Mouse (Mus musculus) lung, embryonic 14.5 days (tissue): ENCODE measurements around the gene Capzb. TPM values are rescaled to one million over a fixed set of nuclear protein-coding genes. Genes with fewer than 3 reads are reported as not detected.
A peak's percentile ranks its signal among the peaks of the same experiment; 100 is the strongest.

Experiments
- ATAC-seq: fragments of 200-750 bp; cut with Nextera tagmentation; 2 replicates; pipeline ENCODE4 v1.8.0; 2017; ENCODE audit warnings: mild to moderate bottlenecking, moderate TSS enrichment, moderate library complexity; ENCODE audit not compliant: insufficient read depth
- DNase-seq: peaks from one replicate; pipeline ENCODE4 v3.0.0-alpha.2; 2015
- H3K27ac ChIP-seq: fragments of 300-500 bp; sonication (generic); 2 replicates; pipeline ENCODE4 v1.5.1; 2014; ENCODE audit warnings: low read depth, mild to moderate bottlenecking, moderate library complexity
- H3K27me3 ChIP-seq: fragments of 300-500 bp; sonication (generic); 2 replicates; pipeline ENCODE4 v1.6.1; 2014; ENCODE audit warnings: low read length, control low read depth; ENCODE audit not compliant: insufficient read depth
- H3K36me3 ChIP-seq: fragments of 300-500 bp; sonication (generic); 2 replicates; pipeline ENCODE4 v1.6.1; 2014; ENCODE audit warnings: control low read depth; ENCODE audit not compliant: insufficient read depth
- H3K4me1 ChIP-seq: fragments of 300-500 bp; sonication (generic); 2 replicates; pipeline ENCODE4 v1.6.1; 2014; ENCODE audit warnings: antibody characterized with exemption, control low read depth; ENCODE audit not compliant: insufficient read depth
- H3K4me2 ChIP-seq: fragments of 300-500 bp; sonication (generic); 2 replicates; pipeline ENCODE4 v1.6.1; 2014; ENCODE audit warnings: mild to moderate bottlenecking
- H3K4me3 ChIP-seq: fragments of 300-500 bp; sonication (generic); 2 replicates; pipeline ENCODE4 v1.5.1; 2014; ENCODE audit warnings: low read depth, low read length
- H3K9ac ChIP-seq: fragments of 300-500 bp; sonication (generic); 2 replicates; pipeline ENCODE4 v1.6.1; 2014
- H3K9me3 ChIP-seq: fragments of 300-500 bp; sonication (generic); 2 replicates; pipeline ENCODE4 v1.6.1; 2016; ENCODE audit warnings: low read depth, low read length, control low read depth
- CTCF ChIP-seq: IDR thresholded peaks from 2 replicates; pipeline ENCODE4 v1.5.1; 2016; ENCODE audit warnings: antibody characterized with exemption, low read depth
- WGBS: fragments of 180-500 bp; shearing (Covaris S2); extraction: QIAGEN DNeasy Blood & Tissue Kit; methylation state at CpG from one replicate; pipeline ENCODE4 v1.1.7; 2014; 5-methylcytosine and 5-hydroxymethylcytosine counted together
- polyA plus RNA-seq: library from polyadenylated mRNA; unstranded; fragments of >200 nt; fragmentation: Nextera tagmentation; extraction: Ambion mirVana; gene quantifications from 2 replicates; pipeline ENCODE4 v1.2.1, GENCODE M21; 2014

The Capzb gene
- polyA plus RNA-seq, 1 experiment from 2014 or later = 336 TPM

DNA sequence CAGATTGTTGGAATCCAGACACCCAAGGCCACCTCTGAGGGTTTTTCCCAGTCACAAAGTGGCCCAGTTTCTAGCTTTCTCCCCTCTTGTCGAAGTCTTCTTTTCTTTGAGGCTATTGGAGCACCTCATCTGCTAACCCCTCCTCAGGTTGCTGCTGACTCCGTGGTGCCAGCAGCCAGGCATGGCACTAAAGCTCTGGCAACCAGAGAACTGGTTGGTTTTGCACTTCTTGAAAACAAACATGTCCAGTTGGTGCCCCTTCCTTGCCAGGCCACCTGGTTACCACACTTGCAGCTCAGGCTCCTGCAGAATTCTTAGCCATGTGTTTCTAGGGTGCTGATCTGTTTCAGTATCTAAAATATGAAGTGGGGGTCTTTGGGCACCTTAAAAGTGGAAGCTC lies 52.8 kb downstream of the Capzb start:
- Histone ChIP-seq H3K27me3 (no peaks in the 10 kb centered on the region), H3K9ac (no peak overlapping the region), H3K4me2 (no peak overlapping the region), H3K36me3 (peaks cover 34% of the 10 kb centered on the region), H3K4me3 (no peak overlapping the region), H3K9me3 (no peaks in the 10 kb centered on the region), H3K4me1 (peaks cover 16% of the 10 kb centered on the region), H3K27ac (no peak overlapping the region)
- 83% methylated on average over 2 of the region's 2 CpGs for WGBS
- ATAC-seq (no peak), DNase-seq (no peak)
- TF ChIP-seq CTCF = no peak

DNA sequence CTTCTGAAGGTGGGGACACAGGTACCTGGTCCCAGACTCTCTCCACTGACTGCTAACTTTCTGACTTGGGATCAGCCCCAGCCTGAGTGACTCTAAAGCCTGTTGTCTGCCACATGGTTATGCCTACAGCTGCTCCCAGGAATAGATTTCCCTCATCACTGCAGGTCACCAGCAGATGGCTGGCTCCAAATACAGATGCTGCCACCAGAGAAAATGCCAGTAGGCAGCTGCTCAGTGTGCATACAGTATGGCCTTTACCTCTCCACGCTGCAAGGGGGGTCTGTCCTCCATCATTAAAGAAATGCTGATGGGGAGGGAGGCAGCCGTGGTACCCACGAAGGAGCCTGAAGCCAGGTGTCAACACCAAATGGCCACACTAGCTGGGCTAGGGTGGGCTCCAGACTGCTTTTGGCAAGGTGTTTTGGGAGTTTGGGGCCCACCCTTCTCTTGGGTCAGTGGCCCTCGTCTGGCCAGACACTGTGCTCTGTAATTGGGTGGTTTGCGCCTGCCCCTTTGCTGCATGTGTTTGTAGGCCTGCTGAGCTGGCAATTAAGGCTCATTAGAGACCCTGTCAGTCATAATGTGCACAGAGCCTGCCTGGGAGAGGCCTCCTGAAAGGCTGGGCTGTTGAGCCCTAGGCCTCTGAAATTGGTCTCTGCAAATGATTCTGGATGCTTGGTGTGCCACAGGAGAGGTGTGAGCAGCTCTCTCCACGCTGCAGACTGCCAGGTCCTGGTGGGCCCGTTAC lies 53.6 kb downstream of the Capzb start:
- Histone ChIP-seq H3K27ac (no peak overlapping the region), H3K9ac (no peak overlapping the region), H3K27me3 (no peaks in the 10 kb centered on the region), H3K36me3 (peaks cover 27% of the 10 kb centered on the region), H3K4me3 (no peak overlapping the region), H3K4me1 (peaks cover 24% of the 10 kb centered on the region), H3K9me3 (no peaks in the 10 kb centered on the region), H3K4me2 (no peak overlapping the region)
- 70% methylated on average over 7 of the region's 7 CpGs for WGBS
- TF ChIP-seq CTCF = no peak
- no peak for ATAC-seq
- no peak for DNase-seq

GRCm38 (mm10) chr4:139247966-139248365 lies 55.3 kb downstream of the Capzb start:
- TF ChIP-seq CTCF = no peak
- WGBS = 61% methylated on average over 7 of the region's 7 CpGs

GRCm38 (mm10) chr4:139248736-139249135 lies 56.0 kb downstream of the Capzb start:
- no peak for TF ChIP-seq CTCF
- Histone ChIP-seq H3K4me1 (peaks cover 29% of the 10 kb centered on the region), H3K27me3 (no peaks in the 10 kb centered on the region), H3K9me3 (no peaks in the 10 kb centered on the region), H3K27ac (peak overlapping the region; percentile 95), H3K36me3 (0 out of 2 replicates have a peak, but pooled peaks cover 5% of the 10 kb centered on the region), H3K9ac (no peak overlapping the region), H3K4me2 (no peak overlapping the region), H3K4me3 (no peak overlapping the region)
- DNase-seq (no peak), ATAC-seq (no peak)
- WGBS = 79% methylated on average over 5 of the region's 5 CpGs

More at GRCm38 (mm10) chr4:139247966-139248365, 55.3 kb downstream of the Capzb start:
- no peak overlapping the region for H3K9ac ChIP-seq
- H3K36me3 ChIP-seq = peaks cover 10% of the 10 kb centered on the region; the same call in 1 of the 2 replicates
- no peaks in the 10 kb centered on the region for H3K27me3 ChIP-seq
- DNase-seq (no peak), ATAC-seq (no peak)
- peak overlapping the region; percentile 95; the same call in 1 of the 2 replicates for H3K27ac ChIP-seq
- H3K4me2 ChIP-seq = no peak overlapping the region
- no peak overlapping the region for H3K4me3 ChIP-seq
- H3K9me3 ChIP-seq = no peaks in the 10 kb centered on the region
- peaks cover 29% of the 10 kb centered on the region for H3K4me1 ChIP-seq

DNA sequence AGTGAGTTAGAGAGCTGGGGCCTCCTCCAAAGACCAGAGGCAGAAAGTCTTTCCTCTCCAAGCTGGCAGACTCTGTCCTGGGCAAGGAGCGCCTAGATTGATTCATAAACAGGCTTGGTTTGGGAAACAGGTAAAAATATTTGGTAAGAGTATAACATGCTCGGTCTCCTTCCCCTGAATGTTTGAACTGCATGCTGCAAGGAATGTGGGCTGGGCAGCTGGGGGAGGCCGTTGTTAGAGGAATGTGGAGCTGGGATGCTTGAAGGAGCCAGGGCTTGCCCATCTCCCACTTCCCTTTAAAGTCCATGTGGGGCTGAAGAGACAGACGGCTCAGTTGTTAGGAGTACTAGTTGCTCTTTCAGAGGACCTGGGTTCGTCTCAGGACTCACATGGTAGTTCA lies 57.3 kb downstream of the Capzb start:
- H3K4me1 ChIP-seq = peaks cover 29% of the 10 kb centered on the region
- ATAC-seq = peak; percentile 40
- peak overlapping the region; percentile 13 for H3K4me2 ChIP-seq
- H3K27me3 ChIP-seq = no peaks in the 10 kb centered on the region
- H3K9ac ChIP-seq = no peak overlapping the region
- peak overlapping the region; percentile 95 for H3K27ac ChIP-seq
- H3K9me3 ChIP-seq = no peaks in the 10 kb centered on the region
- no peak for TF ChIP-seq CTCF
- DNase-seq = peak; percentile 65
- H3K4me3 ChIP-seq = no peak overlapping the region
- 24% methylated on average over 5 of the region's 5 CpGs for WGBS
- H3K36me3 ChIP-seq = peaks cover 13% of the 10 kb centered on the region; the same call in 1 of the 2 replicates

DNA sequence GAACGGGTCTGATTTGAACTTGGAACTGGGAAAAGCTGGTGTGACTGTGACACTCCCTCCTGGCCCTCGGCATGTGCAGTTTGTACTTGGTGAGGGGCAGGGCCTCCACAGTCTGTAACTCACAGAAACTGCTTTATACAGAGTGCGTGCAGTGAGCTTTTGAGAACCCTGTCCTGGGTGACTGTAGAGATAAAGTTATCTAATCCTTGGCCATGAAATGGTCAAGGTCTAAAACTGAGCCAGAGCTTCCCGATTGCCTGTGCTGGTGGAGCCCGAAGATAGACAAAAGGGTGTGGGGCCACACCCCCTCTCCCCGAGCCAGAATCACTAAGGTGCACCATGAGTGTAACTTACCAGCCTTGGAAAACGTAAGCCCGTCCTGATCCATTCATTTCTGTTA lies 58.2 kb downstream of the Capzb start:
- no peak for TF ChIP-seq CTCF
- Histone ChIP-seq H3K4me1 (peaks cover 29% of the 10 kb centered on the region), H3K4me3 (no peak overlapping the region), H3K4me2 (peak overlapping the region; percentile 13; the same call in 1 of the 2 replicates), H3K36me3 (peaks cover 18% of the 10 kb centered on the region; the same call in 1 of the 2 replicates), H3K27me3 (no peaks in the 10 kb centered on the region), H3K27ac (peak overlapping the region; percentile 95), H3K9me3 (no peaks in the 10 kb centered on the region), H3K9ac (no peak overlapping the region)
- ATAC-seq = no peak
- no peak for DNase-seq
- 35% methylated on average over 8 of the region's 8 CpGs for WGBS

DNA sequence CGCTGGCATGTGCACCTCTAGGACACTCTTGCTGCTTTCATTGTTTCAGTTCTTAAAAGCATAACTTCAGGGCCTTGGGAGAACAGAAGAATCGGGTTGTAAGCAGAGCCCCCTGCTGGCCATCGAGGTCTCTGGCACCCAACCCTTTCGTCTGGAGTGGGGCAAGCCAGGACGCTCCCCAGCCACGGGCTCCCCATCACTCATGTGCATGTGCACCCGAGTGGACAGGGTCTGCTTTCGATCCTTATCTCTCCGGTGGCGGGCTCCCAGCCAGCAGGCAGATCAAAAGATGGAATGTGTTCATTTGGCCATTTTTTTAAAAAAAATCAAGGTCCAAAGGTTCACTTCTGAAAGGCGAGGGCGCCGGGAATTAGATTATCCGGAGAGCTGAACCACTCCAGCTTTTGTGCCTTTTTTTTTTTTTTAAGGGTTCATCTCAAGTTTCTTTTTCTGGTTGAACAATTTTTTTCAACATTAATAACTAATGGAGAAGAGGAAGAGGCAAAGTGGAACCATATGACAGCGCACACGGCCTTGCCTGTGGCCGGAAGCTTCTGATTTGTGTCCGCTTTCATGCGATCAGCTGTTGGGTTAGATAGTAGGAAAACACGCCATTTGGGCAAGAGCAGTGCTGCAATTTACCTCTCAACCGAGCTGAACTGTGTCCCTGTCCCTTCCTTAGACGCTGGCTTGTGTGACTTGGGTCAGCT lies 59.5 kb downstream of the Capzb start:
- no peak overlapping the region; the same call in 1 of the 2 replicates for H3K9ac ChIP-seq
- H3K27me3 ChIP-seq = no peaks in the 10 kb centered on the region
- no peak overlapping the region for H3K4me3 ChIP-seq
- ATAC-seq (peak; percentile 51), DNase-seq (peak; percentile 91)
- 27% methylated on average over 22 of the region's 22 CpGs for WGBS
- H3K4me2 ChIP-seq = peak overlapping the region; percentile 20; the same call in 1 of the 2 replicates
- peak; percentile 90 for TF ChIP-seq CTCF
- H3K4me1 ChIP-seq = peaks cover 29% of the 10 kb centered on the region
- no peaks in the 10 kb centered on the region for H3K9me3 ChIP-seq
- H3K36me3 ChIP-seq = peaks cover 22% of the 10 kb centered on the region
- peak overlapping the region; percentile 95 for H3K27ac ChIP-seq
